Mouse (Mus musculus) hindbrain, embryonic 14.5 days (tissue): ENCODE results near the gene Hdgf. TPM values are rescaled to one million over a fixed set of nuclear protein-coding genes. Genes with fewer than 3 reads are reported as not detected.

ENCODE experiments used
- ATAC-seq: fragments of 200-750 bp; cut with Nextera tagmentation; 2 replicates; pipeline ENCODE4 v1.8.0; 2017; ENCODE audit warnings: moderate number of reproducible peaks, mild to moderate bottlenecking, moderate TSS enrichment, moderate library complexity; ENCODE audit not compliant: low FRiP score
- DNase-seq: peaks from one replicate; pipeline ENCODE4 v3.0.0-alpha.2; 2015; ENCODE audit warnings: low spot score
- H3K27ac ChIP-seq: fragments of 300-500 bp; sonication (generic); 2 replicates; pipeline ENCODE4 v1.5.1; 2014; ENCODE audit warnings: mild to moderate bottlenecking, moderate library complexity
- H3K27me3 ChIP-seq: fragments of 300-500 bp; sonication (generic); 2 replicates; pipeline ENCODE4 v1.6.1; 2014; ENCODE audit warnings: mild to moderate bottlenecking, low read length, mixed read lengths; ENCODE audit not compliant: control insufficient read depth, insufficient read depth
- H3K36me3 ChIP-seq: fragments of 300-500 bp; sonication (generic); replicated peaks from 2 replicates; pipeline ENCODE4 v1.6.1; 2014; ENCODE audit not compliant: control insufficient read depth, insufficient read depth
- H3K4me1 ChIP-seq: fragments of 300-500 bp; sonication (generic); replicated peaks from 2 replicates; pipeline ENCODE4 v1.6.1; 2014; ENCODE audit warnings: antibody characterized with exemption, low read length, mixed read lengths; ENCODE audit not compliant: control insufficient read depth, insufficient read depth
- H3K4me2 ChIP-seq: fragments of 300-500 bp; sonication (generic); replicated peaks from 2 replicates; pipeline ENCODE4 v1.6.1; 2014; ENCODE audit warnings: mild to moderate bottlenecking, moderate library complexity
- H3K4me3 ChIP-seq: fragments of 300-500 bp; sonication (generic); replicated peaks from 2 replicates; pipeline ENCODE4 v1.5.1; 2014; ENCODE audit warnings: mild to moderate bottlenecking, low read length
- H3K9ac ChIP-seq: fragments of 300-500 bp; sonication (generic); 2 replicates; pipeline ENCODE4 v1.6.1; 2014
- H3K9me3 ChIP-seq: fragments of 300-500 bp; sonication (generic); 2 replicates; pipeline ENCODE4 v1.6.1; 2016; ENCODE audit warnings: low read length; ENCODE audit not compliant: control insufficient read depth
- WGBS: fragments of 180-500 bp; shearing (Covaris S2); extraction: QIAGEN DNeasy Blood & Tissue Kit; methylation state at CpG from one replicate; pipeline ENCODE4 v1.1.7; 2014; 5-methylcytosine and 5-hydroxymethylcytosine counted together
- polyA plus RNA-seq: library from polyadenylated mRNA; unstranded; fragments of >200 nt; fragmentation: Nextera tagmentation; extraction: Ambion mirVana; gene quantifications from 2 replicates; pipeline ENCODE4 v1.2.1, GENCODE M21; 2014

The Hdgf gene
- polyA plus RNA-seq, 1 experiment from 2014 or later = 163 TPM

DNA sequence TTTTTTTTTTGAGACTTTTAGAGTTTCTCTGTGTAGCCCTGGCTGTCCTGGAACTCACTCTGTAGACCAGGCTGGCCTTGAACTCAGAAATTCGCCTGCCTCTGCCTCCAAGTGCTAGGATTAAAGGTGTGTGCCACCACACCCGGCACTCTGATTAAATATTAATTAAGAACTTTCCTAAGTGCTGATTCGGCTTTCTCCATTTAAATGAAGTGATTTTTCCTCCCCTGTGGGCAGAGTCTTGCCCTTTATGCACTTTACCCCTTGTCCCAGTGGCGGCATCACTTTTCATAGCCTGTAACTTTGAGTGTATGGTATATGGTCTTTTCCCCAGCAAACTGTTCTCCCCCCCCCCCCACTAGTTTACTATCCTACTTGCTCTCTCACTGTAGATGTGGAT is 29.1 kb downstream of the Hdgf start:
- WGBS = 86% methylated on average over 4 of the region's 4 CpGs
- no peaks in the 10 kb centered on the region for H3K27me3 ChIP-seq
- DNase-seq = no peak
- no peak overlapping the region for H3K27ac ChIP-seq
- H3K4me2 ChIP-seq = no peak overlapping the region
- peak; percentile 52; the same call in 1 of the 2 replicates for ATAC-seq
- H3K9ac ChIP-seq = no peak overlapping the region
- H3K9me3 ChIP-seq = no peaks in the 10 kb centered on the region
- H3K36me3 ChIP-seq = peaks cover 80% of the 10 kb centered on the region
- peaks cover 29% of the 10 kb centered on the region for H3K4me1 ChIP-seq
- H3K4me3 ChIP-seq = no peak overlapping the region

- peak; percentile 88 for DNase-seq
- Histone ChIP-seq H3K4me2 (peak overlapping the region; percentile 16; the same call in 1 of the 2 replicates), H3K27ac (no peak overlapping the region), H3K27me3 (no peaks in the 10 kb centered on the region), H3K4me3 (no peak overlapping the region), H3K9ac (no peak overlapping the region), H3K9me3 (no peaks in the 10 kb centered on the region), H3K4me1 (peaks cover 28% of the 10 kb centered on the region), H3K36me3 (peaks cover 85% of the 10 kb centered on the region)
- peak; percentile 35; the same call in 1 of the 2 replicates for ATAC-seq
- 90% methylated on average over 2 of the region's 2 CpGs for WGBS
These were observed 29.7 kb downstream of the Hdgf start for GRCm38 (mm10) chr3:87935776-87936175.

DNA sequence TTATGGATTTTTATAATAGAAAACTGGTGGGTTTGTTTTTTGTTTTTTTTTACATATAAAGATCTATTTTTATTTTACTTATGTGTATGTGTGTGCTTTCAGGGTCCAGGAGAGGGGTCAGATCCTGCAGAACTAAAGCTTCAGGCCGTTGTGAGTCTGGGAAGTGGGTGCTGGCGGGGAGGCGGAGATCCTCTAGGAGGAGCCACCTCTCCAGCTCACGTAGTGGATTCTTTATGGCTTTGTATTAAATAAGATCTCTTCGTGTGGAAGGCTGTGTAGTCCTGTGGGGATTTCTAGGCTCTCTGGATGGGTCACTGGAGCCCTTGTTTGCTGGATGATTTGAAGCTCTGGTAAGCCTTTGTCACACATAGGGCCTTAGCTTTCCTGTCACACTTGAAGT is 34.5 kb downstream of the Hdgf start:
- ATAC-seq (no peak), DNase-seq (no peak)
- Histone ChIP-seq H3K9me3 (no peaks in the 10 kb centered on the region), H3K27me3 (no peaks in the 10 kb centered on the region), H3K4me3 (no peak overlapping the region), H3K4me1 (peaks cover 9% of the 10 kb centered on the region), H3K9ac (no peak overlapping the region), H3K27ac (no peak overlapping the region), H3K36me3 (peaks cover 75% of the 10 kb centered on the region), H3K4me2 (no peak overlapping the region)
- WGBS = 54% methylated on average over 5 of the region's 5 CpGs

- WGBS = 90% methylated on average over 2 of the region's 2 CpGs
- H3K27ac ChIP-seq = no peak overlapping the region
- H3K9me3 ChIP-seq = no peaks in the 10 kb centered on the region
- no peak overlapping the region for H3K4me2 ChIP-seq
- H3K4me1 ChIP-seq = peaks cover 26% of the 10 kb centered on the region
- DNase-seq (no peak), ATAC-seq (no peak)
- H3K9ac ChIP-seq = no peak overlapping the region
- no peak overlapping the region for H3K4me3 ChIP-seq
- no peaks in the 10 kb centered on the region for H3K27me3 ChIP-seq
- H3K36me3 ChIP-seq = peaks cover 60% of the 10 kb centered on the region
These were observed 36.4 kb downstream of the Hdgf start for GRCm38 (mm10) chr3:87942471-87942870.

DNA sequence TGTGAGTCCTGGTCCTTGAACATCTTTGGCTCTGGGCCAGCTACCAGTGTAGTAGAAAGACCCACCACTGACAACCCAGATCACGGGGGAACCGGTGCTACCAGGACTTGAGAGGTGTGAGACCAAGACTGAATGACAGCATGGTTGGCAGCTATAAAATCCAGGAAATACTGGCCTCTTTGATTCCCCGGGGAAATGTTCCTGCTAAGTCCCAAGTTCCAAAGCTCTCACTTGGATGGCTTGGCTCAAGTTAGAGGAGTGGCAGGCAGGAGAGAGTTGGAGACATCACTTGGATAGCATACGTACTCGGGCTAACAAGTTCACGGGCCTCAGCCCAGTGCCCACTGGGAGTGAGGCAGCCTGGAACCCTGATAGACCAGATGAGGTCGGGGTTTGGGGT is 37.5 kb downstream of the Hdgf start:
- H3K27me3 ChIP-seq = no peaks in the 10 kb centered on the region
- peaks cover 49% of the 10 kb centered on the region for H3K36me3 ChIP-seq
- no peaks in the 10 kb centered on the region for H3K9me3 ChIP-seq
- H3K4me2 ChIP-seq = no peak overlapping the region
- no peak overlapping the region for H3K27ac ChIP-seq
- ATAC-seq (no peak), DNase-seq (no peak)
- H3K4me1 ChIP-seq = peaks cover 37% of the 10 kb centered on the region
- 84% methylated on average over 7 of the region's 7 CpGs for WGBS
- no peak overlapping the region for H3K9ac ChIP-seq
- no peak overlapping the region for H3K4me3 ChIP-seq

DNA sequence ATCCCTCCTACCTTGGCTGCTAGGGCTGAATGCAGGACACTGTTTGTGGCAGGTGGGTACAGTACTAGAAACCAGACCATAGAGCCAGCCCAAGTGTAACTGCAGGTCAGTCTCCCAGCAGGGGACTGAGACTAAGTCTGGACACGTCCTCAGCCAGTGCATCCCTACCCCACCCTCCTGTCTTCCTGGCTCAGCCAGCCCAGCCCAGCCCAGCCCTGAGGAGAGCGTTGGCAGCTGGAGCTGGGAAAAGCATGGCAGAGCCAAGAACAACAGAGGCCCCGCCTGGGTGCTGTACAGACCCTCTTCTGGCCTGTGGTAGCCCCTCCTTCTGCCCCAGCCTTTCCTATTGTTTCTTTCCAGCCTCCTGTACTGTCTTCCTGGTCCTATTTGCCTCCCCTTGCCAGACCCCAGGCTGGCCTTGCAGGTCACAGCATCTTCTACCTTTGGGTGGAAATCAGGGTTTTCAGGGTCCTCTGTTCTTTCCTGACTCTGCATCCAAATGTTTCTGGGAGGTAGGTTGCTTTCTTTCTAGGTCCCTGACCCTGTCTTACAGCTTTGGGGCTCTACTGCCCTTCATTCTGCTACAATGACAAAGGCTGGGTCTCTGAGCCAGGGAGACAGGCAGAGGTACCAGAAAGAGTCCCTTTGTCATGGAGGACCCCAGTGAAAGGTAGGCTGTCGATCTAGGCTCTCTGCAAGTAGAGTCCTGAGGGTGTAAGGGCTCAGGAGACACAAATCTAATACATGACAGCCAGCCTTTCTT is 38.9 kb downstream of the Hdgf start:
- peak overlapping the region; percentile 36; the same call in 1 of the 2 replicates for H3K9ac ChIP-seq
- H3K27ac ChIP-seq = no peak overlapping the region; the same call in 1 of the 2 replicates
- peaks cover 51% of the 10 kb centered on the region for H3K4me1 ChIP-seq
- H3K36me3 ChIP-seq = peaks cover 34% of the 10 kb centered on the region
- DNase-seq (no peak), ATAC-seq (peak; percentile 47; the same call in 1 of the 2 replicates)
- H3K4me3 ChIP-seq = no peak overlapping the region
- H3K9me3 ChIP-seq = no peaks in the 10 kb centered on the region
- H3K27me3 ChIP-seq = no peaks in the 10 kb centered on the region
- no peak overlapping the region for H3K4me2 ChIP-seq
- WGBS = 4% methylated on average over 4 of the region's 4 CpGs

DNA sequence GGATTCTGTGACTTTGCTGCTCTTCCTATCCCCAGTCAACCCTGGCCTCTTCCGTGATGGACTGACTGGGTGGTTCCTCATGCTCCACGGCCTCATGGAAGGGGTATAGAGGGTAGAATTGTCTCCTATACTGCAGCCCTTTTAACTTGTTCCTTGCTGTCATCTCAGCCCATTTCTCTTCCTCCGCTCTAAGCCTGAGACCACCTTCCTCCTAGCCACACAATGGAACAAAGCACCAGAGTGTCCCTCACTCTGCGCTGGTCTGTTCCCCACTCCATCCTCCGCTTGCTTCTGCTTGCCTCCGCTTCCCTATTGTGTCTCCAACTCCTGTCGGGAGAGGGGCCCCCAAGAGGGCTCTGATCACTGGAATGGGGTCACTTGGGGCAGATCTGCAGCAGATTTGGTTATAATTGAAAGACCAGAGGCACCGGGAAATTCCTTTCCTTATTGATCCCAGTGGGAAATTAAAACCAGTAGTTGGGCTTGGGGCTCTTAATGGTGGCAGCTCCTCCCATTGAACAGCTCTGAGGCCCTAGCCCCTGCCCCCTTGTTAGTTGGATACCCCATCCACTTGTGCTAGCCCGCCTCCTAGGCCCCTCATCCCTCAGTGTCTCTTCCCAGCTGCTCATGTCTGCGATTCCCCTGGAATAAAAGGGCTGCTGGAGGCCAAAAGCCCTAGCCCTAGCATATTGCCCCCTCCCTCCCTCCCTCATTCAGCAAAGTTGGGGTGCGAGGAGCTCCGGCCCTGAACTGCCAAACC is 39.8 kb downstream of the Hdgf start:
- ATAC-seq = no peak
- no peak for DNase-seq
- H3K4me1 ChIP-seq = peaks cover 53% of the 10 kb centered on the region
- H3K36me3 ChIP-seq = peaks cover 25% of the 10 kb centered on the region
- 0 out of 2 replicates have a peak overlapping the region, but pooled peaks have one; percentile 28 for H3K9ac ChIP-seq
- H3K9me3 ChIP-seq = no peaks in the 10 kb centered on the region
- H3K4me3 ChIP-seq = no peak overlapping the region
- no peaks in the 10 kb centered on the region for H3K27me3 ChIP-seq
- WGBS = 15% methylated on average over 12 of the region's 12 CpGs
- H3K4me2 ChIP-seq = no peak overlapping the region
- H3K27ac ChIP-seq = 0 out of 2 replicates have a peak overlapping the region, but pooled peaks have one; percentile 14

DNA sequence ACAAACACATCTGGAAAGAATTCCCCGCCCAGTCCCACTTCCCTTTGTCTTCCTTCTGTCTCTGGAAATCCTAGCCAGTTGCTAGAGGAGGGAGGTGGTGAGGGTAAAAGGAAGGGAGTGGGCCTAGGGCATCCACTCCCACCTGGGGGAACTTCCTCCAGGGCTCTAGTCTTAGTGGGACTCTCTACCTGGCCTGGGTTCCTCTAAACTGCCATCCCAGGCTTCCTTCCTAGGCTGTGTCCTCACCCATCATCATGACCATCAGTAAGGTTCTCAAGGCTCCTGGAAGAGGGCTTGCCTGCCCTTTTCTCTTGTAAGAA is 40.4 kb downstream of the Hdgf start:
- Histone ChIP-seq H3K27me3 (no peaks in the 10 kb centered on the region), H3K4me3 (no peak overlapping the region), H3K4me1 (peaks cover 53% of the 10 kb centered on the region), H3K9ac (0 out of 2 replicates have a peak overlapping the region, but pooled peaks have one; percentile 28), H3K36me3 (peaks cover 20% of the 10 kb centered on the region), H3K4me2 (no peak overlapping the region), H3K9me3 (no peaks in the 10 kb centered on the region), H3K27ac (0 out of 2 replicates have a peak overlapping the region, but pooled peaks have one; percentile 14)
- ATAC-seq (no peak), DNase-seq (no peak)
- 0% methylated on average over 1 of the region's 1 CpGs for WGBS

GRCm38 (mm10) chr3:87947056-87947810 is 41.1 kb downstream of the Hdgf start:
- Histone ChIP-seq H3K4me1 (peaks cover 58% of the 10 kb centered on the region), H3K9ac (peak overlapping the region; percentile 49), H3K4me2 (peak overlapping the region; percentile 63), H3K9me3 (no peaks in the 10 kb centered on the region), H3K36me3 (peaks cover 13% of the 10 kb centered on the region; the same call in 1 of the 2 replicates), H3K4me3 (peak overlapping the region; percentile 28), H3K27me3 (no peaks in the 10 kb centered on the region), H3K27ac (no peak overlapping the region)
- DNase-seq = no peak
- no peak for ATAC-seq
- 4% methylated on average over 26 of the region's 26 CpGs for WGBS
